Mouse (Mus musculus): Measurements from ENCODE around the gene Rnf2. TPM values are rescaled to one million over a fixed set of nuclear protein-coding genes. Genes with fewer than 3 reads are reported as not detected.

Rnf2 gene
- polyA plus RNA-seq, 1 experiment = not detected

DNA sequence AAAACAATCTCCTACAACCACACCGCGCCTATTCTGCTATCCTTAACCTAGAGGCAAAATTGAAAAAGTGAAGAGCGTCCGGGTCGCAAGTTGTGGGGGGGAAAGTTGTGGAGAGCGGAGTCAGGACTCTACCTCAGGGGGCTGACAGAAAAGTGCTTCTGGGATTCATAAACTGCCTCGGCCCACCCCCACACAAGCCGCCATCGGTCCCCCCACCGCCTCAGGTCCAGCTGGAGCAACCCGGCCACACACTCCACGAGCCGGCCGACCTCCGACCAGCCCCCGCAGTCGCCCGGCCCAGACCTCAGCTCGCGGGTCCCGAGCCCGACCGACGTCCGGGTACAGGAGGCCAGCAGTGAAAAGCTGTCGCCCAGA lies 72.9 kb downstream of the Rnf2 start:
- Histone ChIP-seq H3K27ac (ENCODE audit: insufficient read depth, low read depth, low read length) (peak overlapping the region; percentile 65; the same call in 1 of the 2 replicates), H3K4me1 (ENCODE audit: control insufficient read depth, insufficient read depth, low read length) (no peaks in the 10 kb centered on the region), H3K4me3 (ENCODE audit: insufficient read depth, low read depth, low read length) (peak overlapping the region; percentile 85)
- TF ChIP-seq CTCF (IDR thresholded peaks at IDR 0.05; ENCODE audit: insufficient read depth, low read depth, low read length) (no peak), POLR2A (IDR thresholded peaks at IDR 0.05; ENCODE audit: insufficient read depth, low read depth, low read length) (no peak)
- WGBS = under 1% methylated on average over 26 of the region's 26 CpGs

DNA sequence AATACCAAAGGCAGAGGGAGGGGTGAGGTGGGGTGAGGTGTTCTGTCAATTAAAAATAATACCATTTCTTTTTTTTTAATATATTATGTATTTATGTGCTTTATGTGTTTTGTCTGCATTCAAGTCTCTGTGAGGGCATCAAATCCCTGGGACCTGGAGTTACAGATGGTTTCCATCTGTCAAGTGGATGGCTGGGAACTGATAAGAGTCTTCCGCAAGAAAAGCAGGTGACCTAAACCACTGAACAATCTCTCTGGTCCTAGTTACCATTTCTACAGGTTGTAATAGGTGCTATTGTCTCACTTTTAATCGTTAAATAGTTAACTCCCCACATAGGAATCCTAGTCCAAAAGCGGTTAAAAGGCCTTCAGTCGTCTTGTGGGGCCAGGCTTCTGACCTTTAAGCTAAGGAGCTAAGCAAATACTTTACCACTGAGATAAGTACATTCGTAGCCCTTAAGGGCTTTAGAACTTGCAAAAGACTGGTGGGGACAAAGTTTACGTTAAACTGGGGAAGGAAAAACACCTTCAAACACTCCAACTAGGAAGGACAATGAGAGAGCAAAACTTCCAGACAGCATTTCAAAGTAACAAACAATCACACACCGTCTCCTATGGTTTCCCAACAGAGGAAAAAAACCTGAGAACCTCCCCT lies 73.7 kb downstream of the Rnf2 start:
- TF ChIP-seq POLR2A (IDR thresholded peaks at IDR 0.05; ENCODE audit: insufficient read depth, low read depth, low read length) = no peak
- no peak for TF ChIP-seq CTCF (IDR thresholded peaks at IDR 0.05; ENCODE audit: insufficient read depth, low read depth, low read length)
- 30% methylated on average over 7 of the region's 7 CpGs for WGBS
- Histone ChIP-seq H3K4me1 (ENCODE audit: control insufficient read depth, insufficient read depth, low read length) (no peaks in the 10 kb centered on the region), H3K4me3 (ENCODE audit: insufficient read depth, low read depth, low read length) (no peak overlapping the region), H3K27ac (ENCODE audit: insufficient read depth, low read depth, low read length) (no peak overlapping the region)

DNA sequence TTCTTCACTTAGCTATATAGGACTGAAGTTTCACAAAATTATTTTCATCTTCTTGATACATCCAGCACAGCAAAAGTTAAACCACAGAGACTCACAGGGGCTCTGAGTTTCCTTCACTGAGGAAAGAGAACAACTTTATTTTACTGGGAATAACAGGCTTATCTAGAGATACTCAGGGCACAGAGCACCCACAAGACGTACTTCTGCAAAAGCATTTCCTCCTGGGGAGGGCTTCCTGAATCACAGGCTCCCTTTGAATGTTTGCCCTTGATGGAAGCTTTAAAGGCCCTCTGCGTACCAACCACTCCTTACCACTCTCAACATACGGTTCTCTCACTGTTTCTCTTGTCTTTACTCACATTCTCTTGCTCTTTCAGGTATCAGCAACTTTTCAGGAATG lies 78.6 kb downstream of the Rnf2 start:
- H3K4me3 ChIP-seq (ENCODE audit: insufficient read depth, low read depth, low read length) = no peak overlapping the region
- WGBS = 80% methylated on average over 3 of the region's 3 CpGs

DNA sequence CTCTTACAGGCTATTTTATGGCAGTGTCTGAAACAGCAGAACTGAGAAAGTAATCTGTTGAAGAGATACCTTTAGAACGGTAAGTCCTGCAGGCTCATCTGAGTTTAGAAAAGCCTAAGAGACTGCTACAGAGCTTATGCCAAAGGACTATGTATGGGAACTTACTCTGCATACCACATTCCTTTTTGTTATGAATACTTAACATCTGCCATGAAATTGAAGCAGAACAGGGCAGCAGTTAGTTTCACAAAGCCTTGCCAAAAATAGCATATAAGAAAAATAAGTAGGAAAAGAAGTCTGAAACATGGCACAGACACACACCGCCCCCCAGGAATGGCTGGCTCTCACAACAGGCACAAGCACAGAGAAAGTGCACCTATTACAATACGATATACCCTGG lies 90.9 kb downstream of the Rnf2 start:
- no peaks in the 10 kb centered on the region for H3K4me1 ChIP-seq (ENCODE audit: control insufficient read depth, insufficient read depth, low read length)
- no peak for TF ChIP-seq CTCF (IDR thresholded peaks at IDR 0.05; ENCODE audit: insufficient read depth, low read depth, low read length)
- no peak for TF ChIP-seq POLR2A (IDR thresholded peaks at IDR 0.05; ENCODE audit: insufficient read depth, low read depth, low read length)
- H3K27ac ChIP-seq (ENCODE audit: insufficient read depth, low read depth, low read length) = no peak overlapping the region
- no peak overlapping the region for H3K4me3 ChIP-seq (ENCODE audit: insufficient read depth, low read depth, low read length)
- WGBS = 86% methylated on average over 3 of the region's 3 CpGs

More for the DNA sequence above, 78.6 kb downstream of the Rnf2 start:
- no peak for TF ChIP-seq CTCF (IDR thresholded peaks at IDR 0.05; ENCODE audit: insufficient read depth, low read depth, low read length)
- no peak for TF ChIP-seq POLR2A (IDR thresholded peaks at IDR 0.05; ENCODE audit: insufficient read depth, low read depth, low read length)
- Histone ChIP-seq H3K27ac (ENCODE audit: insufficient read depth, low read depth, low read length) (no peak overlapping the region), H3K4me1 (ENCODE audit: control insufficient read depth, insufficient read depth, low read length) (no peaks in the 10 kb centered on the region)

Other genes with a start within 250 kb of the Rnf2 start
- gene Ivns1abp, start 156.5 kb downstream of the Rnf2 start, polyA plus RNA-seq (2012; ENCODE audit: insufficient read depth, insufficient read length, low replicate concordance, missing spikeins) = 198 TPM in 1 of 2 replicates, not detected in the other
- gene Swt1, start 72.5 kb downstream of the Rnf2 start, polyA plus RNA-seq (2012; ENCODE audit: insufficient read depth, insufficient read length, low replicate concordance, missing spikeins) = not detected in 2 replicates
- gene Trmt1l, start 72.4 kb downstream of the Rnf2 start, polyA plus RNA-seq (2012; ENCODE audit: insufficient read depth, insufficient read length, low replicate concordance, missing spikeins) = not detected in 2 replicates
- not detected in 2 replicates for gene Fam129a, start 70.2 kb upstream of the Rnf2 start, polyA plus RNA-seq (2012; ENCODE audit: insufficient read depth, insufficient read length, low replicate concordance, missing spikeins)